ENCODE assay signal across 14 mouse cellular contexts in the genomic region with DNA sequence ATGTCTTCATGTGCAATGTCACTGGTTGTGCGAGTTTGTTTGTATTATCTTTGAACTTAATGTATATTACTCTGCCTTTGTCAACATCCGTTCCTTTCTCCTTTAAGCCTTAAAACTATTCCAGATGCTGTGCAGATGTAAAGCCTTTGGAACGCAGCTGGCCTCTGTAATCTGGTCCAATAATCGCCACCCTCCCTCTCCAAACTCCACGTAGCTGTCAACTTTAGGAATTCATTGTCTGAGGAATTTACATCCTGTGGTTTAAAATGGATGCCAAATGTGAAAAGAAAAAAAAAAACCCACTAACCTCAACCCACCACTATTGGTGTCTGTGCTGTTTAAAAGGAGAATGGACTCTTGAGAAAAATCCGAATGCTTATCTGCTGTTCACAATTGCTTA.
A peak's percentile ranks its signal among the peaks of the same experiment; 100 is the strongest.
DNase-seq lines count a peak whose midpoint lies in the region; ATAC-seq and TF ChIP-seq lines count a peak whose summit lies in the region.
"Had no signal": no experiment of that assay in that cellular context is flagged by ENCODE, and none has a peak within 500 bp of the region (broad histone marks: within the 10 kb centered on the region; RNA-seq: fewer than 3 reads in every experiment).

No protein-coding gene starts in this region.

- no peaks in the 10 kb centered on the region for H3K9me3 ChIP-seq in kidney, postnatal 0 days (replicated peaks; ENCODE audit: low read length)
- H3K9me3 ChIP-seq in kidney, embryonic 16.5 days (ENCODE audit: low read length): no peaks in the 10 kb centered on the region
- no peaks in the 10 kb centered on the region for H3K9me3 ChIP-seq in embryonic facial prominence, embryonic 14.5 days (ENCODE audit: control insufficient read depth, low read length)
- H3K9me3 ChIP-seq in limb, embryonic 15.5 days: no peaks in the 10 kb centered on the region
- H3K9me3 ChIP-seq: forebrain, embryonic 13.5 days; neural tube, embryonic 13.5 days had no signal

- peak; percentile 50 for DNase-seq in kidney, postnatal 0 days (ENCODE audit: low spot score)
- peak; percentile 37 for DNase-seq in Muller cell, postnatal 12 days (ENCODE audit: inconsistent ontology term)
- DNase-seq in embryonic facial prominence, embryonic 14.5 days (ENCODE audit: low spot score): peak; percentile 88
- no peak for DNase-seq in urinary bladder, postnatal 36 days (ENCODE audit: low spot score in 2 of 2)
- DNase-seq in frontal cortex, postnatal 25 days (ENCODE audit: low spot score in 2 of 2): no peak
- DNase-seq: heart, adult 2 months; kidney, postnatal 14 days; midbrain, embryonic 14.5 days had no signal

- H3K27me3 ChIP-seq in kidney, postnatal 0 days (ENCODE audit: insufficient read depth, low read length): no peaks in the 10 kb centered on the region
- no peaks in the 10 kb centered on the region for H3K27me3 ChIP-seq in kidney, embryonic 16.5 days (ENCODE audit: insufficient read depth, low read length)
- no peaks in the 10 kb centered on the region for H3K27me3 ChIP-seq in embryonic facial prominence, embryonic 14.5 days (replicated peaks; ENCODE audit: control insufficient read depth, insufficient read depth, low read length)
- H3K27me3 ChIP-seq in limb, embryonic 15.5 days: no peaks in the 10 kb centered on the region
- H3K27me3 ChIP-seq: forebrain, embryonic 13.5 days; neural tube, embryonic 13.5 days had no signal

- no peak for TF ChIP-seq CTCF in kidney, postnatal 0 days (IDR thresholded peaks at IDR 0.05; ENCODE audit: low read depth)

- no peak overlapping the region for H3K9ac ChIP-seq in kidney, postnatal 0 days (ENCODE audit: low read depth, low read length)
- H3K9ac ChIP-seq in kidney, embryonic 16.5 days (replicated peaks; ENCODE audit: low read length): no peak overlapping the region
- no peak overlapping the region for H3K9ac ChIP-seq in embryonic facial prominence, embryonic 14.5 days (ENCODE audit: low read depth, low read length)
- no peak overlapping the region for H3K9ac ChIP-seq in limb, embryonic 15.5 days
- H3K9ac ChIP-seq: forebrain, embryonic 13.5 days; neural tube, embryonic 13.5 days had no signal

- ATAC-seq in kidney, postnatal 0 days (replicated peaks; ENCODE audit: low FRiP score, low read depth): no peak
- no peak for ATAC-seq in kidney, embryonic 16.5 days (ENCODE audit: low FRiP score, low TSS enrichment)
- 0 out of 2 replicates have a peak, but pooled peaks have one; percentile 30 for ATAC-seq in embryonic facial prominence, embryonic 14.5 days (ENCODE audit: low read depth)
- ATAC-seq in limb, embryonic 15.5 days (ENCODE audit: insufficient number of reproducible peaks, low FRiP score, low TSS enrichment, low read depth): peak; percentile 44; the same call in 1 of the 2 replicates
- no peak for ATAC-seq in erythroid progenitor cell, adult 5-6 weeks (replicated peaks; ENCODE audit: low FRiP score, poor library complexity, severe bottlenecking)
- ATAC-seq: forebrain, embryonic 13.5 days had no signal

- H3K4me1 ChIP-seq in kidney, postnatal 0 days (replicated peaks; ENCODE audit: insufficient read depth, low read length): no peaks in the 10 kb centered on the region
- H3K4me1 ChIP-seq in kidney, embryonic 16.5 days (ENCODE audit: insufficient read depth, low read length): peaks cover 6% of the 10 kb centered on the region; the same call in 1 of the 2 replicates
- peaks cover 12% of the 10 kb centered on the region for H3K4me1 ChIP-seq in embryonic facial prominence, embryonic 14.5 days (ENCODE audit: control insufficient read depth, insufficient read depth, low read length)
- H3K4me1 ChIP-seq in limb, embryonic 15.5 days: peaks cover 8% of the 10 kb centered on the region
- H3K4me1 ChIP-seq: forebrain, embryonic 13.5 days; neural tube, embryonic 13.5 days had no signal

- H3K36me3 ChIP-seq in kidney, postnatal 0 days (ENCODE audit: insufficient read depth, low read length): no peaks in the 10 kb centered on the region
- no peaks in the 10 kb centered on the region for H3K36me3 ChIP-seq in kidney, embryonic 16.5 days (ENCODE audit: insufficient read depth, low read length)
- H3K36me3 ChIP-seq in embryonic facial prominence, embryonic 14.5 days (ENCODE audit: control insufficient read depth, insufficient read depth, low read length): no peaks in the 10 kb centered on the region
- no peaks in the 10 kb centered on the region for H3K36me3 ChIP-seq in limb, embryonic 15.5 days
- H3K36me3 ChIP-seq: neural tube, embryonic 13.5 days had no signal

- no peak overlapping the region for H3K4me3 ChIP-seq in kidney, postnatal 0 days (replicated peaks; ENCODE audit: low read depth, low read length)
- H3K4me3 ChIP-seq in kidney, embryonic 16.5 days (ENCODE audit: low read length): no peak overlapping the region
- H3K4me3 ChIP-seq in embryonic facial prominence, embryonic 14.5 days (ENCODE audit: low read depth, low read length): no peak overlapping the region
- H3K4me3 ChIP-seq in limb, embryonic 15.5 days: no peak overlapping the region
- H3K4me3 ChIP-seq: forebrain, embryonic 13.5 days; heart, adult 2 months; neural tube, embryonic 13.5 days had no signal

- H3K27ac ChIP-seq in kidney, postnatal 0 days: no peak overlapping the region
- H3K27ac ChIP-seq in kidney, embryonic 16.5 days (ENCODE audit: low read length): no peak overlapping the region
- H3K27ac ChIP-seq in embryonic facial prominence, embryonic 14.5 days (replicated peaks; ENCODE audit: low read depth, low read length): peak overlapping the region; percentile 52
- peak overlapping the region; percentile 30; the same call in 1 of the 2 replicates for H3K27ac ChIP-seq in limb, embryonic 15.5 days
- H3K27ac ChIP-seq: forebrain, embryonic 13.5 days; heart, adult 2 months; neural tube, embryonic 13.5 days had no signal

- H3K4me2 ChIP-seq in kidney, postnatal 0 days (ENCODE audit: low read length): no peak overlapping the region
- no peak overlapping the region for H3K4me2 ChIP-seq in kidney, embryonic 16.5 days (replicated peaks; ENCODE audit: low read depth, low read length)
- no peak overlapping the region; the same call in 1 of the 2 replicates for H3K4me2 ChIP-seq in embryonic facial prominence, embryonic 14.5 days (ENCODE audit: low read depth, low read length)
- H3K4me2 ChIP-seq in limb, embryonic 15.5 days: no peak overlapping the region
- H3K4me2 ChIP-seq: forebrain, embryonic 13.5 days; liver, embryonic 11.5 days; neural tube, embryonic 13.5 days had no signal

- WGBS in kidney, postnatal 0 days: 56% methylated on average over 6 of the region's 6 CpGs
- 45% methylated on average over 6 of the region's 6 CpGs for WGBS in kidney, embryonic 16.5 days
- 19% methylated on average over 6 of the region's 6 CpGs for WGBS in embryonic facial prominence, embryonic 14.5 days
- WGBS in limb, embryonic 15.5 days: 11% methylated on average over 6 of the region's 6 CpGs

Comparison
In these comparisons a context has a peak if more than half of its experiments do, and no peak if none do; other contexts are left out.
1. ATAC-seq: peak in embryonic facial prominence, embryonic 14.5 days (single experiment) and limb, embryonic 15.5 days (single experiment); none in kidney, postnatal 0 days (single experiment), kidney, embryonic 16.5 days (single experiment) and erythroid progenitor cell, adult 5-6 weeks (single experiment).
2. DNase-seq: peak in kidney, postnatal 0 days (single experiment), Muller cell, postnatal 12 days (single experiment) and embryonic facial prominence, embryonic 14.5 days (single experiment); none in urinary bladder, postnatal 36 days (0 of 2) and frontal cortex, postnatal 25 days (0 of 2).
3. H3K27ac ChIP-seq: peak in embryonic facial prominence, embryonic 14.5 days (single experiment) and limb, embryonic 15.5 days (single experiment); none in kidney, postnatal 0 days (single experiment) and kidney, embryonic 16.5 days (single experiment).